Mouse (Mus musculus): ENCODE results near the gene Gm17359. TPM values are rescaled to one million over a fixed set of nuclear protein-coding genes. Genes with fewer than 3 reads are reported as not detected.

Gm17359 gene
- polyA plus RNA-seq, 1 experiment = not detected

GRCm38 (mm10) chr3:79495151-79495550, 158.7 kb downstream of the Gm17359 start:
- Histone ChIP-seq H3K9me3 (ENCODE audit: control insufficient read depth, low read length) (no peaks in the 10 kb centered on the region), H3K27me3 (ENCODE audit: control insufficient read depth) (no peaks in the 10 kb centered on the region), H3K4me1 (ENCODE audit: control insufficient read depth) (no peaks in the 10 kb centered on the region), H3K36me3 (ENCODE audit: control insufficient read depth) (peaks cover 97% of the 10 kb centered on the region), H3K4me3 (replicated peaks) (no peak overlapping the region)
- TF ChIP-seq TAL1 (IDR thresholded peaks at IDR 0.05; ENCODE audit: low read length) (no peak), GATA1 (IDR thresholded peaks at IDR 0.05; ENCODE audit: low read length) (no peak)

DNA sequence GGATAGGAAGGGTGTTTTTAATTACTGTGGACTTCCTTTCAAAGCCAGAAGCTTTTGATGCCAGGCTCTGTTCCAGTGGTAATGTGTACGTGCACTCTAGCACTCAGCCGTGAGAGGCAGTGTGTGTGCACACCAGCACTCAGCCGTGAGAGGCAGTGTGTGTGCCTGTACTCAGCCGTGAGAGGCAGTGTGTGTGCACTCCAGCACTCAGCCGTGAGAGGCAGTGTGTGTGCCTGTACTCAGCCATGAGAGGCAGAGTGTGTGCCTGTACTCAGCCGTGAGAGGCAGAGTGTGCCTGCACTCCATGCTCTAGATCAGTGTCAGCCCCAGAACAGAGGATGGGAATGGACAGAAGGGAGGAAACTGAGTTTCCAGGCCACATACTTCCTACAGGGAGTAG, 160.2 kb downstream of the Gm17359 start:
- peaks cover 96% of the 10 kb centered on the region for H3K36me3 ChIP-seq (ENCODE audit: control insufficient read depth)
- TF ChIP-seq TAL1 (IDR thresholded peaks at IDR 0.05; ENCODE audit: low read length) (no peak), GATA1 (IDR thresholded peaks at IDR 0.05; ENCODE audit: low read length) (no peak)

GRCm38 (mm10) chr3:79500279-79500678, 163.8 kb downstream of the Gm17359 start:
- Histone ChIP-seq H3K4me1 (ENCODE audit: control insufficient read depth) (peaks cover 3% of the 10 kb centered on the region; the same call in 1 of the 2 replicates), H3K27me3 (ENCODE audit: control insufficient read depth) (no peaks in the 10 kb centered on the region), H3K4me3 (replicated peaks) (no peak overlapping the region), H3K9me3 (ENCODE audit: control insufficient read depth, low read length) (no peaks in the 10 kb centered on the region), H3K36me3 (ENCODE audit: control insufficient read depth) (peaks cover 93% of the 10 kb centered on the region)
- no peak for TF ChIP-seq TAL1 (IDR thresholded peaks at IDR 0.05; ENCODE audit: low read length)
- no peak for TF ChIP-seq GATA1 (IDR thresholded peaks at IDR 0.05; ENCODE audit: low read length)

More for the DNA sequence above, 160.2 kb downstream of the Gm17359 start:
- no peaks in the 10 kb centered on the region for H3K9me3 ChIP-seq (ENCODE audit: control insufficient read depth, low read length)
- H3K27me3 ChIP-seq (ENCODE audit: control insufficient read depth) = no peaks in the 10 kb centered on the region
- H3K4me3 ChIP-seq (replicated peaks) = no peak overlapping the region
- no peaks in the 10 kb centered on the region for H3K4me1 ChIP-seq (ENCODE audit: control insufficient read depth)

DNA sequence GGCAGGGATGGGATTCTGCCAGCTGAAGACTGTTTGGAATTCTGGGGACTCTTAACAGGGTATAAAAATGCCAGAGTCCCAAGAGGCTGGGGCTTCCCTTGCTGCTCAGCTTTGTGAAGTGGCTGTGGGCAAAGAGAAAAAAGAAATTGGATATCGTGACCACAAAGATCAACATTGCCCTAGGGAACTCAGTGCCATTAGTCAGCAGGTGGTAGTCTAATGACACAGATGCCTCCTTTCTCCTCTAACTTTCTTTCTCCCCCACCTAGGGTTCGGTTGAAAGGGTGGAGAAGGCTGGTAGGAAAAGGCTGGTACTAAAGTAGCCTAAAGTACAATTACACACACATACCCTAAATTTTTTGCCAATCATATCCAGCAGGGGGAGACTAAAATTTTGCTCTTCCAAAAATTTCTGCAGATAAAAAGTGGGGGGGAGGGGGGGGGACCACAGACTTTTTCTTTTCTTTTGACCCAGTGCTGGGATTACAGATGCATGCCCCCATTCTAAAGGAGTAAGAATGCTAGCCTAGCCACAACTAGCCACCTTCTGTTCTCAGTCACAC, 164.8 kb downstream of the Gm17359 start:
- Histone ChIP-seq H3K27me3 (ENCODE audit: control insufficient read depth) (no peaks in the 10 kb centered on the region), H3K4me1 (ENCODE audit: control insufficient read depth) (peaks cover 3% of the 10 kb centered on the region; the same call in 1 of the 2 replicates), H3K4me3 (replicated peaks) (no peak overlapping the region), H3K36me3 (ENCODE audit: control insufficient read depth) (peaks cover 93% of the 10 kb centered on the region), H3K9me3 (ENCODE audit: control insufficient read depth, low read length) (no peaks in the 10 kb centered on the region)
- TF ChIP-seq GATA1 (IDR thresholded peaks at IDR 0.05; ENCODE audit: low read length) (no peak), TAL1 (IDR thresholded peaks at IDR 0.05; ENCODE audit: low read length) (no peak)

Other genes starting within 250 kb of the Gm17359 start
- 0.01 and 0.04 TPM in 2 replicates for gene Rapgef2, start 50.1 kb upstream of the Gm17359 start, polyA plus RNA-seq (2012)
- 0.36 and 0.43 TPM in 2 replicates for gene Fnip2, start 231.1 kb downstream of the Gm17359 start, polyA plus RNA-seq (2012)

All from erythroblast, embryonic 14.5 days (primary cell).